Mouse (Mus musculus): ENCODE results near the gene Grem2.

The Grem2 gene

DNA sequence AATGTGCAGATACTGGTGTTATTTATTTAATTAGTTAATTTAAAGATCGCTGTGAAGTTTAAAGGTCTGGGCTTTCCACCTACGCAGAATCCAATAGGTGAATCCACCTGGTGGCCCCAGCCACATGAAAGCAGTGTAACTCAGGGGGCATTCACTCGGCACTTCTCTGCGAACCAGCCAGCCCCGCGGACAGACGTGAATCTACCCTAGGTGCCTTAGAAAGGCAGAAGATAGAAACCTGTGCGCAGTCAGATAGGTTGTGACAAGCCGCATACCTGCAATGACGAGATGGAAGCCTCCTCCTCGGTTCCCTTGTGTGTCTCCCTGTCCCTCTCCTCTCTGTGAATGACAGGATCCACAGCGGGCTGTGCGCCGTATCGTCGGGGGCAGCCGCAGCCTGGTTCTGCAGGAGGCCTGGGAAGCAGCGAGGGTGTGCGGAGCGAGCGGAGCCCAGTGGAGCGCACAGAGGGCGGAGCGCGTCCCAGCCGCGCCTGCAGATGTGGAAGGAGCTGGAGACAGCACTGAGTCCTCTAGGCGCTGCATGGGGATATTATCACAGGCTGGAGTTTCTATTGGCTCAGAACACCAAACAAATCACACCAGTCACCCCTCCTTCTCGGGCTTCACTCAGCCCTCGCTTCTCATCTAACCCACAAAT is at the start of gene Grem2:
Grem2 (minus strand) TSS at position 522 of the 658 bp plus-strand sequence.
- no peak for DNase-seq (ENCODE audit: low read depth)

DNA sequence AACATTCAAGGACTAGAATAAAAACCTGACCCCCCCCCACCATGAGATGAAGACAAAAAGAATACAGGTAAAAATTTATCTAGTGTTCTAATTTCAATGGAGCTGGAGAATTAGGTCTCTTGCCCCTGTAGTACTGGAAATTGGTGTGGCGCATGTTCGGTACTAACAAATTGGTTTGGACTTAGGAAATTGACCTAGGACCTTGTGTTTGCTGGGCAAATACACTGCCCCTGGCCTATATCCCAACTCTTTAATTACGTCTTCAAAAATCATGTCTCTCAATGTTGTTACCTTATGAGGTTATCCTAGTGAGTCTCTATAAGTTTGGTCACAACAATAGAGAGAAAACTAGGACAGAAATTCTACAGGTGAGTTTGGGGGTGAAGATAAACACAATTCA is 38.2 kb upstream of the Grem2 start:
- no peak for DNase-seq (ENCODE audit: low read depth)

DNA sequence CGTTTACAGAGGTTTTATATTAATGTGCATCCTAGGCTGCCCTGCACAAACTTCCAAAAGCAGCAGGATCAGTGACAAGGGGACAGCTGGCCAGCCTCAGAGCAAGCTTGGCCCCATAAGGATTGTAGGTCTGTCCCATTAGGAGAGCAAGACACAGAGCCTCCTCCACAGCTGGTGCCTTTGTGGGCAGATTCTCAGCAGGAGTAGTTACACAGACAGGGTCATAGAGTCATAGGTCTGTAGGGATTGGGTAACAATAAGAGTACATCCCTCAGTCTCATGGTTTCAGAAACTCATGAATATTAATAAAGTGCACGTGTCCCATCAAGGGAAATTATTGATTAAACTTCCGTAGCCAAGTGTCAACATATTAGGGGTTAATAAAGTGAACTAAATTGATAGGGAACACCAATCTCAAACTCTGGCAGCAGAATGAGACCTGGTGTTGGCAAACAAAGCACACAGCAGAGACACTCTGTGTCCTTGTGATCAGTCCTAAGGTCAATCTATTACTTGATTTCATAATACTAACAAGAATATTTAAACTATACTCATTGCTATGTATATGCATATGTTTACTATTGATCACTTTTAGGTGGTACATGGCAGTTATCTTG is 9.5 kb upstream of the Grem2 start:
- no peak for DNase-seq (ENCODE audit: low read depth)

DNA sequence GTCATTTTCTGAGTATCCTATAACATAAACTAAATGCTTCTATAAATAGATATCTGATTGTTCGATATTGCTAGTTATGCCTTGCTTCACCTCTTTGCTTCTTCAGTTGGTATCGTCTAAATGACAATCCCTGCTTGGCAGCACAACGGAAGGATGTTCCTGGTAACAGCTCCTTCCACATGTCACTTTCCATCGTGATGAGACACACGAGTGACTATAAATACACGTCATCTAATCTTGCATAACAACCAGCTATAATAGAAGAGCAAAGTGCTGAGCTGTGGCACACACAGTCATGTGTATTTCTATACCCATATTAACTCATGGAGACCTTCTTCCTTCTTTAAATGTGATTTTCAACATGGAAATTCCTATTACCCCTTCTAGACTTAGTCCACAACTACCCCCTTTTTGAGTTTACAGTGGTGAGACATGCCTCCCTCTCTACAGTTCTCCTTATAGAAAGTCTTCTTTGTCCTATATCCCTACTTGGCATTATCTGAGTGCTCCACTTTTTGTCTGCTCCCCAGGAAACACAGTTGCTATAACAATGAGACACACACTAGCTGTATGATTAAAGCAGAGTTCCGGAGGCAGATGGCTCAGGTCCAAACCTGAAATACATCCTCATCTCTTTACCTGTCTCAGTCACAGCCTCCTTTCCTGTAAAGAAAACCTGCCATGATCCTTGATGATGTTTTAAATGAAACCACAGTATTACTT is 8.0 kb upstream of the Grem2 start:
- no peak for DNase-seq (ENCODE audit: low read depth)

DNA sequence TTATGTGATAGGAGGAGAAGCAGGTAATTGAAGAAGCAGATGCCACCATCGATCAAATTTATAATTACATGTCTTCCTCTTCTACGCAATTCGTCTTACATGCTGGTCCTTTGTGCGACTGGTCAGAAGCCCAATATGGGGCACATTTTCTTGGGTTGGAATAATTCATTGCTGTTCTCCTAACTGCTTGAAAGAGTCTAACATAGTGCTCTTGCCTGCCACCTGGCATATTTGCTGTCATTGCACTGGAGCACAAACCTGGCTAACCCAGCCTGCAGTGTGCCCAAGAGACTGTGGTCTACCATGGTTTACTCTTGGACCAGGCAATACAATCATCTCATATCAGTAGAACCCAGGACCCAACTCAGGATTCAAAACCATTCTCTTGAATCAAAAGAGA is 2.7 kb downstream of the Grem2 start:
- DNase-seq (ENCODE audit: low read depth), result no peak

DNA sequence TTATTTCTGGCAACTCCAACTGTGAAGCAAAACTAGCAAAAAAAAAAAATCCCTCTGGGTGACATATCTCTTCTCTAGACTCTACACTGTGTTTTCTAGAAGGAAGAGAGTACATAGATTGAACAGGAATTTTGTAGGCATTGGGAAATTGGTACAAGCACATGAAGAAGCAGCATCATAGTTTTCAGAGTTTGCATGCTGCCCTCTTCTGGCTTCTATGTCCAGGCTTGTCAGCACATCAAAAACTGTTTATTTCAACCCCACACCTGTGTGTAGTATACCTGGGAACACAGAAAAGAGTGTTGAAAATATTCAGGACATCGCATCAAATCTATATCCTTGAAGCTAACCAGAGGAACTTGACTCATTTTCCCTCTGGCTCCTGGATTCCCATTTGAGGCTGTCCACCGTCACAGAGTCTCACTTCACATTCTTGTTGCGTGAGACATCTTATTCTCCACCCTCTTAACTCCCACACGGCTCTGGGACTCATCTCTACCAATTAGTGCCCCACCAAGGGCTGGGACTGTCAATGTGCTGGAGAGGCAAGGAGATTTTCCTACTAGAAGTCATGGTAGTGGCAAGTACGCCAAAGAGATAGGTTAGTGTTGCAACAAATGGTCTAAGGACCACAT is 3.3 kb downstream of the Grem2 start:
- no peak for DNase-seq (ENCODE audit: low read depth)

DNA sequence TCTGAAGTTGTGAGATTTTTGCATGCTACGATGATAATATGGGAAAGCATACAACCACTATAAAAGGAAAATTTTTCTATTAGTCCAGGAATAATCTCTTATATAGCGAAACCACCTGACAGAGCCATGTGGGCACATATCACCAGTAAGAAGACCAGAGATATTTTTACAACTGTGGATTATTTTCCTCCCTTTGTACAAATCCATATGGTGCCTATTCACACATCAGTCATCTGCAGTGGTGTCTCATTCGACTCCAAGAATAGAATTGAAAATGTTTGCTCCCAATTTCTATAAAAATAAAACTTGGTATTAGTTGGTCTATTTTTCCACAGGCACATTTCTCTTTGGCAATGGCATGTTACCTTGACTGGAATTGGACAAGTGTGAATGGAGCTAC is 11.8 kb downstream of the Grem2 start:
- no peak for DNase-seq (ENCODE audit: low read depth)

DNA sequence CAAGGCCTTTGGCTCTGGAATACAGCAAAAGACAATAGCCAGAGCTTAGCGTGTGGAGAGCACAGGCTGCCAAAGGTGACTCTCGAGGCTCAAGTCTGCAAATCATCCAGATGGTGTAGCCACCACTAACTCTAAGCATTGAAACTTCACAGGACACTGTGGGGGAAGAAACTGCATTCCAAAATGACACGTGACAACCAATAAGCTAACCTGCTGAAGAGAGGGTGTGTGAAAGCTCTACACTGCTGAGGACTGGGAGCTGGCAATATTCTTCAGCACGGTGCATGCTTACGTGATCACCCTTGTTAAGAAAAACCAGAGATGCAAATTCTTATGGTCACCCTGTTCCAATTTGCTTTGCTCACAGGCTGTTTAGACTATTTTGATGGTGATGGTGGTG is 13.4 kb downstream of the Grem2 start:
- no peak for DNase-seq (ENCODE audit: low read depth)

DNA sequence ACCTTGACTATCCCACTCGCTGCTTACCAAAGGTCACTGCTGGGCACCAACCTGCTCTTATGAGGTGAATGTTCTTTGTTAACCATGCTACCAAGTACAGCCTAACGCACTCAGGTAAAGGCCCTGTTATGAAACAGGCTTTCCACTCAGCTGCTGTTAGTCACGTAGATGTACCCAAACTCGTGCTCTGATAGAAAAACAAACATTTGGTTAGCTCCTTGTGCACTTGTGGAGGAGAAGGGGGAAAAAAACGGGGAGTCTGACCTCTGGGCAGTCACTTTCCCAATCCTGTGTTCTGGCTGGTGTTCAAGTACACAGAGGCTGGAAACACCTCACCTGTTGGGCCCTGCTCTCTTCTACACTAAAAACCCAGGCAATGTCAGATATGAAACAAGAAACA is 14.0 kb downstream of the Grem2 start:
- no peak for DNase-seq (ENCODE audit: low read depth)

DNA sequence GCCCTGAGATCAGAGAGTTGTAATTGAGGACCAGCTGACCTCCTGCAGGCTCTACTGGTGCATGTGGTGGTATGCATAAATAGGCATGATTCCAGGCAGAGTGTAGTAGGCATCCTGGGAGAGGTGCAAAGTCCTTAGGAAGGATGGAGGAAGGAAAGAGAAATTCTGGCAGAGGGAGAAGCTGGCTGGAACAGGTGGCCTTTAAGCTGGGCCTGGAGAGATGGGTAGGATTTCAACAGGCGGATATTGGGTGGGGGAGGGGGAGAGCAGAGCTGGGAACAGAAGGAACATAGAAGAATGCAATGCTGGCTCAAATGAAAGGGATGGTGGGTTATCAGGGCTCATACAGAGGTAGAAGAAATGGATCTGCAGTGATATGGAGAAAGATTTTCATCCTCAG is 18.9 kb downstream of the Grem2 start:
- DNase-seq (ENCODE audit: low read depth), result no peak

DNA sequence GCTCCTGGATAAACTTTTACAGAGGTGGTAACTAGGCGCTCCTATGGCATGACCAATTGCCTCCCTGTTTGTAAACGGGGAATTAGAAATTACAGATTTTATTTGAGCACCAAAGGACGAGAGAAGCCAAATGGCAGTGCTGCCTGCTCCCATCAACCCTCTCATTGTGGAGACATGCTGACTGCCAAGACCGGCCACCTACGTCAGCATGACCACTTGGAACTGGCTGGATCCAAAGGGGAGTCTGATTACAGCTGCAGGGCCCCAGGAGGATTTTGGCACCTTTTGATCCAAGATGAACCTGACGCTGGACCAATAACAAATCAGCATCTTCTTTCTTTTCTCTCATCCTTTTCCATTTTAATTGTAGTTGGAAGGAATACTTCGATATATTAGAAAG is 29.1 kb downstream of the Grem2 start:
- no peak for DNase-seq (ENCODE audit: low read depth)

DNA sequence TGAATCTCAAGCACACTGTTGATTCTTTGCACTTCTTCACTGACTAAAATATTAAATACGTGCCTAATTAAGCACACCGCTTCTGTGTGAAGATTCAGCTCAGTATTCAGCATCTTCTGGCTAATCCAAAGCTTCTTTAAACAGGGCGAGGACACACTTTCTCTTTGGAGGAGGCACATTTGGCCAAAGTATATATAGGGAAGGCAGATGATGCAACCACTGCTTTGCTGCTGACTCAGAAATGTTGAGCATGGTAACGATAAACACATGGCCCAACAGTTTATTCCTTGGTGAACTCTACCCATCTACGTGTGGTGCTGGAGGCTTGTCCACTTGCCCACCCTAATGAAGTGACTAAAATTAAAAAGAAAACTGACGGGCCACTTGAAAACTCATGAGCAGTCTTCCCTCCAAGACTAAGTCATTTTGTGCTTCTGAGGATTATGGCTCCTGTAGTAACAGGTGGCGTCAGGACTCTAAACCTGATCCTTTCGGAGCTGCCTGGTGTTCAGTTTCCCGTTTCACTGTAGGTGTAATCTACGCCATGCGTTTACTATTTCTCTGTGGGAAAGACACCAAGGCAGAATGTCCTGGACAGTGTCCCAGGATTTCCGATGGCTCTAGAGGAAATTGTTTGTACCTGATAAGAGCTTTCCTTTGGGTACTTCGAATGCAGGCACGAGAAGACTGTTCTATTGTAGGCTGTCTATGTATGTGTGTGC is 32.8 kb downstream of the Grem2 start:
- DNase-seq (ENCODE audit: low read depth), result no peak

DNA sequence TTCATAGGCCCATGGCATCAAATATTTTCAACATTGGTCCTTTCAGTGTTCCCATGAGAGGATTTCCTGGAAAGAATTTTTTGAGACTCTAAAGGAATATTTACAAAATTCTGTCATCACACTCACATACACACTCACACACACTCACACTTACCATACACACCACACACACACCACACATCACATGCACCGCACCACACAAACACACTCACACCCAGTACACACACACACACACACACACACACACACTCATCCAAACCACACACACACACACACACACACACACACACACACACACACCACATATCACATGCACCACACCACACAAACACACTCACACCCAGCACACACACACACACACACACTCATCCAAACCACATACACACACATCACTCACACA is 33.5 kb downstream of the Grem2 start:
- no peak for DNase-seq (ENCODE audit: low read depth)

DNA sequence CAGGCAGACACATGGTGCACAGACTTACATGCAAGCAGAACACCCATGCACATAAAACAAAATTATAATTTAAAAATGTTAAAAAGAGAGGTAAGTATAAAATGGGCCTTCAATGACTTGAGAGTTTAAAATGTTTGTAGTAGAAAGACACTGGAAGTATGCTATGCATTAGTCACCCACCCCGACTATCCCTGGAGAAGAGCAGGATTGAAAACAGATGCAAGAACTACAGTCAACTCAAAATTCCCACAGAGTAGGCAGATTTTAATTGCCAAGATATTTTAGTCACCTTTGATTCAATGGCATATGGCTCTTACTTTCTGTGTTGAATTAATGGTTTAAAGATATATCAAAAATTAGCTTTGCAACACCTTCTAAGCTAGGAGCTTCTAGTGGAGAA is 39.1 kb downstream of the Grem2 start:
- DNase-seq (ENCODE audit: low read depth), result no peak

DNA sequence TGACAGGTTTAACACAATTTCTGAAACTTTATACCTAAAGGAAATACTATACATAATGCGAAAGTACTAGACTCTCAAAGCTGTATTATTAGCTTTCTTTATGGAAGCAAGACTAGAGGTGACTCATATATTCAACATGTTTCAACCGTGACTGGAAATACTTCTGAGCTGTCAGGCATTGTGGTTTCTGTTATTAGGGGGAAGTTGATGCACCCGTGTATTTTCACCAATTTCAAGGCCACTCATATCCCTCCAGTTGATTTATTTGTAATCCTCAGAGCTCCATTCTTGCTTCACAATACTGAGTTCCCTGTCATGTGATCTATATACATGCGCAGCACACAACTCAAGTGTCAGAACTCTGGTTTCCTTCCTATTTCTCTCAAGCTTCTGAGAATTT is 46.4 kb downstream of the Grem2 start:
- DNase-seq (ENCODE audit: low read depth), result no peak

DNA sequence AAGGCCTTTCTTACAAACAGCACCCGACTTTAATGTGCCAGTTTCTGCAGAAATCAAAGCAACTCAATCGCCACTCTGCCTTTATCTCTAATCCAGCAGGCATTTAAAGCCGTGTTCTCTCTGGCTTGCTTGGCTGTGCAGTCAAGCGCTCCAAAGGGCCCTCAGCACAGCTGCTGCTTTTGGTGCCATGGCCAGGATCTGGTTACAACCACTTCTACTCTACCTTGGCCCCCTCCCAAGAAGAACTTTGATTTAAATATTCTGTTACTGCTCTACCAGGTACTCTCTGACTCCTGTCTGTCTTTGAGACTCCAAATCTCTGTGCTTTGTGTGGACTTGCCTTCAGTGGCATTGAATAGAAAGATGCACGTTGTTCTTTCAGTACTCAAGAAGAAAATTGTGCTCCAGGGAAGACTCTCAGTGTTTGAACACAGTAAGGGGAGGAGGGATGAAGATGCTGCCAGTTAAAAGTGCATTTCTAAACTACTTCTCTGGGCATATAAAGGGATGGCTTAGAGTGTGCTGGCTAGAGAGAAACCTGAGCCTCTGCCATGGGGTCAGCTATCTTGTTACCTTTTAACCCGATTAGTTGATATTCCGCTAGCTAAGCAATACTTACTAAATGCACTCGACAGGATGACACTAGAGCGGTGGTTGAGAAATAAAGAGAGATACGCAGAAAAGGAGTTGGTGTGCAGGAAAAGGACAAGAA is 61.1 kb downstream of the Grem2 start:
- no peak for DNase-seq (ENCODE audit: low read depth)

DNA sequence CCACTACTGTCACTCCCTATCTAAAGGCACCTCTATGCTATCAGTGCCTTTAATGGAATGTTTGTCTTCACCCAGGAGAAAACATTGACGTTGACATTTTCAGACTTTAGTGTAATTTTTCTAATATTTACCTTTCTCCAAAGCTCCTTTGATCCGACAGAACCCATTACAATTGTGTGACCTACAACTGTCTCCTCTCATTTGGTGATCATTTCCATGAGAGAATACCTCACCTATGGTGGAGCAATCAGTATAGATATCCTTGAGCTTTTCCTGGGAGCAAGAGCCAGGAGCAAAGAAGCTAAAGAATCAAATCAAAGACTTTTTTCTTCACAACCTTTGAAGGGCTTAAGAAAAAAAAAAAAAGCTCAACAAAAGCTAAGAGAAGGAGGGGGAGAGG is 65.4 kb downstream of the Grem2 start:
- DNase-seq (ENCODE audit: low read depth), result no peak

DNA sequence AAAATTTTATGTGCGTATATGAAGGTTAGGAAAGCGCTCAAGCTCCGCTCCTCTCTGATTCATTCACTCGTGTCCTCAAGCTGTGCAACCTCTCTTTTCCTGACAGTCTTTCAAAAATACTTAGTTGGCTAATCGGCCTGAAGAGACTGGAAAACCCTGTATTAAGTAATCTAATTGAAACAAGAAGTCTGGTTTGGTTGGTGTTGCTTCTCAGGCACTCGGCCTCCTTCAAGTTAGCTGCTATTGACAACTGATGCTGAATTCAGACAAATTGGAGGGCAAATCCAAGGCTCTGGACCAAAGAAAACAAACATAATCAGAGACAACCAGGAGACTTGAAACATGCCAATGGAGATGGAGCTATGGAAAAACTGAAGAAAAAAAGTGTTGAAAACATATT is 76.8 kb downstream of the Grem2 start:
- no peak for DNase-seq (ENCODE audit: low read depth)

DNA sequence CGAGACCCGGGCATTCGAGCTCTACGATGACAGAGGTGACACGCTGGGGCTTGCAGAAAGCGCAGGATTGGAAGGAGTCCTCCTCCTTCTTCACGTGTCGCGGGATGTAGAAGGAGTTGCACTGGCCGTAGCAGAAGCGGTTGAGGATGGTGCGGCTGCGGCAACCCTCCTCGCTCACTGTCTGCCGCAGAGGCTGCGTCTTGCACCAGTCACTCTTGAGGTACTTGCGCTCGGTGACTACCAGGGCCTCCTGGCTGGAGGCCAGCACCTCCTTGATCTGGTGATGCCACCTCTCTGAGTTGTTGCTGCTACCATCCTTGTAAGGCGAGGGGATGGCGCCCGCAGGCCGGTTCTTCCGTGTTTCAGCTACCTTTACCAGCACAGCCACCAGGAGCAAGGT is 84.8 kb downstream of the Grem2 start:
- no peak for DNase-seq (ENCODE audit: low read depth)

DNA sequence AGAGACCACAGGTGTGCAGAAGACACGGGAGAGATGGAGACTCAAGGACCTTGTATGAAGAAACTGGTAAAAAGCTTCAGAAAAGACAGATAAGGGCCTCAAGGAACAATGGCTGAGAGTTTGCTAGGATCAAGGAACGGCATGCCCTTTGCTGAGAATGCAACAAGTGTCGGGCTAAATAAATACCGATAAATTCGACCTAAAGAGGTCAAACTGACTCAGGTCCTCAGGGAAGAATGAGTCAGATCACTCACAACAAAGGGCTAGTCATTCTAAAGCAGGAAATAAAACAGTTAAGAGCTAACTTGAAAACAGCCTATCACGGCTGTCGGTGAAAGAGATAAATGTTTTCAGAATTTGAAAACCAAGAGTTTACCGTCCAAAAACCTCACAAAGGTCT is 95.1 kb downstream of the Grem2 start:
- no peak for DNase-seq (ENCODE audit: low read depth)

DNA sequence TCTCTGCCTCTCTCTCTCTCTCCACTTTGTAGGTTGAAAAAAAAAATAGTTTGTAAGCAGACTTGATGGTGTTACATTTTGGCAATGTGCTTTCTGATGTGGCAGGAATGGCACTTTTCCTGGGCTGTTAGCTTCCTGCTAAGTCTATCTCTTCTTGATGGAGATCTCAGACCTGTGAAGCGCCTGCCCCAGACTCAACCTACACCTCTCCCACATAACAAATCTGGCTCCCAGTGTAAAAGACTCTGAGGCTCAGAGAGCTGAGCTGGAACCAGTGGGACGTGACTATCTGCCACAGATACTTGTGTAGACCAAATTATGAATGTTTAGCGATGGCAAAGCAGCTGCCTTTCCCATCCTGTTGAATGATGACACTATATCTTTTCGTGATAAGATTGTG is 109.8 kb downstream of the Grem2 start:
- no peak for DNase-seq (ENCODE audit: low read depth)

DNA sequence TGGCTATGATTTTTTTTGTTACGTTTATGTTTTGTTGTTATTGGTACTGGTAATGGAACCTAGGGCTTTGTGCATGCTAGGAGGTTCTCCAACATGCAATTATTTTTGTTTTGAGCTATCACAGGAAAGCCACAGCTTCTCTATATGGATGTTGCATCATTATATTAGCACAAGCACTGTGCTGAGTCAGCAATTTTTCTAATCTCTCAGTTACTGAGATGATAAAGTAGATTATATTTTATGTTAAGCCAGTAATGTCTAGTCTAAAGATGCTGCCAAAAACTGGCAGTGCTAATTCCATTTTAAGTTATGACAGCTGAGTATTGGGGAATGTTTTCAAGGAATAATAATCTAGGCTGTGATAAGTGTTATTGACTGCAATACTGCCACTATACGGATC is 133.0 kb downstream of the Grem2 start:
- DNase-seq (ENCODE audit: low read depth), result no peak

Data from c-Kit-positive CD71-positive TER-119-negative erythroid progenitor cells, embryonic 14.5 days (primary cell).